Mouse (Mus musculus) C2C12 (cell line): ENCODE measurements at regions not wholly inside any gene's neighbourhood (a gene's known extent, or its start where the extent isn't known, plus 50 kb on each side); places are given as distances from the start of the nearest gene placed in this dataset.

Experiments
- CEBPB ChIP-seq: IDR thresholded peaks from one replicate; pipeline ENCODE4 v1.6.1; 2011; ENCODE audit warnings: low read depth, mild to moderate bottlenecking, control low read depth, moderate library complexity
- CTCF ChIP-seq: IDR thresholded peaks from one replicate; pipeline ENCODE4 v1.5.1; 2011; ENCODE audit not compliant: control insufficient read depth, insufficient read depth, insufficient read length
- MYOD1 ChIP-seq: IDR thresholded peaks from one replicate; pipeline ENCODE4 v1.6.1; 2011; ENCODE audit warnings: low read depth; ENCODE audit not compliant: control insufficient read depth, insufficient read length
- USF1 ChIP-seq: IDR thresholded peaks from one replicate; pipeline ENCODE4 v1.6.1; 2011; ENCODE audit warnings: low read depth, mild to moderate bottlenecking, control low read depth, moderate library complexity

DNA sequence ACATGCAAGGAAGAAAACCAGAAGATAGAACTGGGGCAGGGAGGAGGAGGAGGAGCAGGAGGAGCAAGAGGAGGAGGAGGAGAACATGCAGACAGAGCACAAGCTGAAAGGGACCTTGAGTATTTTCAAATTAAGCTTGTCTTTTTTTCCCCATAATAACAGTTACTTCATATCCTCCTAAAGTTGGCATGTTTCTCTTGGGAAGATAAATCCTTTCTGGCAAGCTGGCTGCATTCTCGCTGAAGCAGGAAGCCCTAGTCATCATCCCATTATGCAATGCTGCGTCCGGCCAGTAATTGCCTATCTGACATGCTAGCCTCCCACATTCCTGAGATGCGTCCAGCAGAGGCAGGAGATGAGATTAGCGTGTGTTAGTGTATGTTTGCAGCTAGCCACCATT is 112.3 kb downstream of the Trib2 start:
- no peak for TF ChIP-seq USF1
- TF ChIP-seq MYOD1: no peak
- TF ChIP-seq CTCF: no peak
- peak; percentile 96 for TF ChIP-seq CEBPB
